Mouse (Mus musculus): Measurements from ENCODE around the gene Serinc5.

The Serinc5 gene

GRCm38 (mm10) chr13:92611917-92612316 lies 1.0 kb downstream of the Serinc5 start:
- in situ Hi-C loops (cut with MboI, MseI), result loop anchor here (10.0 kb wide), 1 partner anchor 257 kb away; the partner anchor contains the start of genes Dhfr and Msh3

DNA sequence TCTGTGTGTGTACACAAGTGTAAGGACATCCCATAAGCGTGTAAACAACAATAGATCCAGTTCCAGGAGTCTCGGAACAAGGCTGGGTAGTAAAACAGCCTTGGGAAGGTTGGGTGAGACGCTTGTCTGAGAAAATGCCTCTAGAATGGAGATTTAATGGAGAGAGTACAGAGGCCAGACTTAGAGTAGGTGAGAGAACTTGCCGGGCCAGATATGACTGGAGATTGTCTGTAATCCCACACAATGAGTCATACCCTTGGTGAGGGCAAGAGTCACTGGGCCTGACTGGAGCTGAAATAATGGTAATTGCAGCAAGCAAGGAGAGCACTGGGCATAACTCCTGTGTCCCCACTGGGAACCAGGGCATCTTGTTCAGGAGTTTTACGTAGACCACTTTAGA lies 2.2 kb downstream of the Serinc5 start:
- in situ Hi-C loops (cut with MboI, MseI), result loop anchor here (10.0 kb wide), 1 partner anchor 258 kb away; the partner anchor contains the start of genes Dhfr and Msh3

DNA sequence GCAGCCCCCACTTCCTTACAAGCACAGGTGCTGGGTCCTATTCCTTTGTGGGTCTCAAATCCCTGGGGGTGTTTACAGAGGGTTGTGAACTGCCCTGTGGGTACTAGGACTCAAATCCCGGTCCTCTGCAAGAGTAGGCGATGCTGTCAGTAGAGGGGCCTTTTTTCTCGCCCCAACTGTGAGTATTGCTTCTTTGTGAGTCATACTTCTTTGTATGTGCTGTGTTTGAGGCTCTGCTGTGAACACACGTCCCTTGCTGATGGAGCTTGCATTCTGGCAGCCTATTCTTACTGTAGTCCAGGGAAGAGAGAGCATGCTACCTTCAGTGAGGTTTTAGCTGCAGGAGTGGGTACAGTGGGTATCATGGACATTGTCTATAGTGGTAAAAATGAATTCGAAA lies 4.3 kb downstream of the Serinc5 start:
- in situ Hi-C loops (cut with MboI, MseI), result loop anchor here (10.0 kb wide), 1 partner anchor 260 kb away; the partner anchor contains the start of genes Dhfr and Msh3

DNA sequence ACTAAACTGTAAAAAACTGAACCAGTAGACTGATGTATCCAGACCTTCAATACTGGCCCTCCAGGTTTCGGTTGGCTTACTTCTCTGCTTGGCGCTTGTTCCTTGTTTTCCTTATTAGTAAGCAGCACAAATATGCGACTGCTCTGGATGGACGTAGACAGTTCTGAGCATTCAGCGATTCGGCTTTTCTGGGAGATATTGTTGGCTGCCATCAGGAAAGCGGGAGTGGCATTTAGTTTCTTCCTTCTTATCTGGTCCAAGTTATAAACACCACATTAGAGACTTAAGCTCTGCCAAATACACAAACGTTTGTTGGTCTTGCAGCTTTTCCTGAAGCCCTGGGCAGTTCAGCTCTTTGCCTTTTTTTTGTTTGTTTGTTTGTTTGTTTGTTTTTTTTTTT lies 5.6 kb downstream of the Serinc5 start:
- in situ Hi-C loops (cut with MboI, MseI), result loop anchor here (10.0 kb wide), 1 partner anchor 262 kb away; the partner anchor contains the start of genes Dhfr and Msh3

GRCm38 (mm10) chr13:92626196-92626595 lies 15.3 kb downstream of the Serinc5 start:
- in situ Hi-C loops (cut with MboI, MseI), result no loop called here

DNA sequence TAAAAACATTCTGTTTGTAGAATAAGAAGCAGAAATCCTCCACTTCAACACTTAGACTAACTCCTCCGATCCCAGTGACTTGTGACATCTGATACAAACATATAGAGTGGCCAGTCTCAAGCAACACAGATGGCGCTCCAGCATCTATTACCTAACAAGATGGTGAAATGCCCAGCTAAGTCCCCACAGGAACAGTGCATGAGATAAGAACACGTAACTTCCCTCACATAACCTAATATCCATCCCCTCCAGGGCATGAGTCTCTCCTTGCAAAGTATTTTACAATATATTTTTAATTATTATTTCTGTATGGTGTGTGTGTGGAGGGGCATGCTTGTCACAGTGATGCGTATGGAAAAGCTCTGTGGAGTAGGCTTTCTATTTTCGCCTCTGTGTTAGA lies 15.8 kb downstream of the Serinc5 start:
- in situ Hi-C loops (cut with MboI, MseI), result no loop called here

DNA sequence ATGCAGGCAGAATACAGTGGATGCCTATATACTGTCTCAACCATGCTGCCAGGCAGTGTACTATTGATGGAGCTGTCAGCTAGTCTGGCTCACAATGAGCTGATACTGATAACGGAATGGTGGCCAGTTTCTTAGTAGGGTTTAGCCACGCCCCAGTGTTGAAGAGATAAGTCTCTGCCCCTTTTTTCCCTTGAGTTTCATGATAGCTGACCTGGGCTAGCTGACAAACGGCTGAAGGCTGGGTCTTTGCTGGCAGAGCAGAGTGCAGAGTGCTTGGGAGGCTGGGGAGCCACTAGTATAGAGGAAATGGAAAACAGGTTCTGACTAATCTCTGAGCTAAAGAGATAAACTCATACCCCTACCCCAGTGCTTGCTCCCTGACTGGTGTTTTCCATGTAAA lies 18.6 kb downstream of the Serinc5 start:
- in situ Hi-C loops (cut with MboI, MseI), result no loop called here

DNA sequence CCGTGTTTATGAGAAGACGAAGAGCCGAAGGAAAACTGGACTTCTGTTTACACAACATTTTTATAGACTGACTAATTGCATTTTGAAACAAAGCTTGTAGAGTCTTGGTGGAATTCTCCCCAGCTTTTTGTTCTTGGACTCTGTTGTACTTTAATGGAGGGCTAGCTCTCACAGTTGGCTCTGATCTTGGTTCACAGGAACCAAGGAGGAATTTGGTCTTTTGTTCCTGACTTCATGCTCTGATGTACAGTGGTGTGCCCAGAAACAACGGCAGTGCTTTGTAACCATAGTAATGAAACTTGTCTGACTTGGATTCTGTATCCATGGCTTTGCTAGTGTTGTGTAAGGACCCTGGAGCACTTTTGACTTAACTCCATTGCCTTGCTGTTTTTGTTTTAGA lies 20.6 kb downstream of the Serinc5 start:
- in situ Hi-C loops (cut with MboI, MseI), result no loop called here

DNA sequence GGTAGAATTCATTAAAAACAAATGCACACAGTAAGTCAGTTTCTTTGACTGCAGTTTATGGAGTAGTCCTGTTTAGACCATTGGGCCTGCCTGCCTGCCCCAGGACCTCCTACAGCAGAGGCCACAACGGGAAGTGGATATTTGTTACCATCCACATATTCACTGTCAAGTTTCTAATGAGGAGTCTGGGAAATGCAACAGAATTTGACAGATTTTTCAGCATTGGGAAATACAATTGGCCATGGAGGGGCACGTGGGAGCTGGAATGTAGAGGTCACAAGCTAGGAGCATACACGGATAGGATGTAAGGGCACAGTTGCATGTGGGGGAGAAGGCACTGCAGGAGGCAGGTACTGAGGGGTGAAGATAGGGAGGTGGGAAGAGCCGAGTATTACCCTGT lies 21.7 kb downstream of the Serinc5 start:
- in situ Hi-C loops (cut with MboI, MseI), result no loop called here

- in situ Hi-C loops (cut with MboI, MseI), result no loop called here
These were observed 24.1 kb downstream of the Serinc5 start for GRCm38 (mm10) chr13:92635040-92635439.

GRCm38 (mm10) chr13:92636226-92636909 lies 25.5 kb downstream of the Serinc5 start:
- in situ Hi-C loops (cut with MboI, MseI), result no loop called here

- in situ Hi-C loops (cut with MboI, MseI), result no loop called here
These were observed 26.0 kb downstream of the Serinc5 start for GRCm38 (mm10) chr13:92636910-92637275.

DNA sequence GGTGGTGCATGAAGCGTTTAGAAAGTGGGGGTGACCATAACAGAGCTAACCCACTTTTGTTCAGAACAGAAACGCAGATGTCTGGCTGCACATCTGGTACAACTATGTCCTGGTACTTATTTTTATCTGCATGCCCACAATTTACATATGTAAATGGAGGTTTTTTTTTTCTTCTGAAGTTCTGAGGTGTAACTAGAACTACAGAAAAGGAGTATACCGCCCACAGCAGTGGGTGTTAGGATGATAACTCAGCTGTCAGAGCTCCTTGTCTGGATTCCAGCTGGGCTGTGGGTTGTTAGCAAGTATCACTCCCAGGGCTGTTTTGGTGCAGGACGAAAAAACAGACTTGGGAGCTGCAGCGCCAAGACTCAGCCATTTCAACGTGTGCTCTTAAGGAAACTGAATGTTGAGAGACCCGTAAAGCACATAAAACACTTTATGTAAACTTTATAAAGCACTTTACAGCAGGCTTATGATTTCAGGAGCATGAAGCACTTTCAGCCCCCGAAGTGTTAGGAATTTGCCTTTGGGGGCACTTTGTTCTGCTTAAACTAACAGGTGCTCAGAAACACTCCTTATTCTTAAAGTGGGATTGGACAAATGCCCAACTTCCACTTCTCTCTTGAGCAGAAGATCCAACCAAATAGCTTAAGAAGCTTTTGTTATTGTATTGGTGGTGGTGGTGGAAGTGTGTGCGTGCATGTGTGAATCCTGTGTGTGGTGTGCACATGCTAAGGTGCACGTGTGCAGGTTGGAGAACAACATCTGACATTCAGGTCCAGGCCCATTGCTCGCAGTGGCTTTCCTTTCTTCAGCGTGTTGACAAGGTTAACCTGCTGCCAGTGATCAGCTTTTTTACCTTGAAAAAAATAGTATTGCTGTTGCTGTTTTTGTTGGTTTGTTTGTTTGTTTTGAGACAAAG lies 28.5 kb downstream of the Serinc5 start:
- in situ Hi-C loops (cut with MboI, MseI), result no loop called here

DNA sequence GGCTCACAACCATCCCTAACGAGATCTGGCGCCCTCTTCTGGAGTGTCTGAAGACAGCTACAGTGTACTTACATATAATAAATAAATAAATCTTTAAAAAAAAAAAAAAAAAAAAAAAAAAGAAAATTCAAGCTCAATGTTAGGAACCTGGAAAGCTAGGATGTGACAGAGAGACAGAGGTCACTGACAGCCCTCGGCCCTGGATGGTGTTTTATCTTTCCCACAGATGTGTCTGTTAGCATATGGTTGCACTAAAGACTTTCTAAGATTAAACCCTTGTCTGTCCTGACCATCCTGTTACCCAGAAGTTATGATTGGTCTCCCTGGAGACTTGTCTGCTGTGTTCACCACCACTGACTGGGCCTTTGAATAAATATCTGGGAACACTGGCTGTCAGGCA lies 33.3 kb downstream of the Serinc5 start:
- in situ Hi-C loops (cut with MboI, MseI), result no loop called here

- in situ Hi-C loops (cut with MboI, MseI), result no loop called here
These were observed 33.9 kb downstream of the Serinc5 start for GRCm38 (mm10) chr13:92644753-92645152.

DNA sequence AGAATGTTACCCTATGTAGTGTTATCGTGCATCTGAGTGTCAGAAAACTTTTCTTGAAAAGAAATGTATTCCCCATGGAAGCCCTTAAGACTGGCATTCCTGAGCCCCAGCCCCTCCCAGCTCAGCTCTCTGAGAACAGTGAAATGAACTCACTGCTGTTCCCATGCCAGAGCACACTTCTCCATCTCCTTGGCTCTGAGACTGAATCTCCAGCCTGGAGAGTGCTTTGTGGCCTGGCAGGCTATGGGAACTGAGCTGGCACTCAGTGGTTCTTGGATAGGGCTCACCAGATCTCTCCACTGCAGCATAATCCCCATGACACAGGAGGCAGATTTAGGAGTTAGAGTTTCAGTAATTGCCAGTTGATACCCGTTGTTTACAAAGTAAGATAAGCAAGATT lies 36.8 kb downstream of the Serinc5 start:
- in situ Hi-C loops (cut with MboI, MseI), result no loop called here

DNA sequence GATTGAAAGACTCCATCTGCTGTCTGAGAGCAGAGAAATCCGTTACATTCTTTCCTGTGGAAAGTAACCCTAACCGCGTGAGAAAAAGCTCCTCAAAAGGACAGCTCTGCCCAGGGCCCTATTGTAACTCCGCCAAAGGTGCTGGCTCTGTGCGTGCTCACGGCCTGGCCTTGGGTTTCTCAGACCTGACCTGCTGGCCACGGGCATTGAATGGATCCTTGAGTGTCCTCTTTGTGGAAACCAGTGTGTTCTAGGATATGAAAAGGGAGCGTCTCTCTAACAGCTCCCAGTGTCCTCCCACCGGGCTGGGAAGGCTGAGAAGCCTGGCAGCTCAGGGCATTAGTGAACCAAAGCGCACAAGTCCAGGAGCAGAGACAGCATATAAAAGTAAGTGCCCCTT lies 38.2 kb downstream of the Serinc5 start:
- in situ Hi-C loops (cut with MboI, MseI), result no loop called here

GRCm38 (mm10) chr13:92650956-92651355 lies 40.1 kb downstream of the Serinc5 start:
- in situ Hi-C loops (cut with MboI, MseI), result no loop called here

DNA sequence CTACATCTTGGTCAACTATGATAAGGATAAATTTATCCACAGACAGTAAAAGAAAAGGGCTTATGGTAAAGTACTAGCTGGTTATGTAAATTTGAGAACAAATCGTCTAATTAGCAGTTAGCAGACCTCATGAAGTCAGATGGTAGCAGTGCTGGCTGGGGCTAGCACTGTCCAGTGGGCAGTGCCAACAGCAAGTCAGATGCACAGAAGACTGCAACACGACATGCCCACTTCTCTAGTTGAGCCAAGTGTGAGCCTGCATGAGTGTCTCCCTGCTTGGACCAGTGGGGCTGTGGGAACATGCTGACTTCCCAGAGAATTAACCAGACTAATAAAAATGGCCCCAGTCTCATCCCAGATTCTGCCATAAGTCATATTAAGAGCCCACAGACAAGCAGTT lies 41.6 kb downstream of the Serinc5 start:
- in situ Hi-C loops (cut with MboI, MseI), result no loop called here

DNA sequence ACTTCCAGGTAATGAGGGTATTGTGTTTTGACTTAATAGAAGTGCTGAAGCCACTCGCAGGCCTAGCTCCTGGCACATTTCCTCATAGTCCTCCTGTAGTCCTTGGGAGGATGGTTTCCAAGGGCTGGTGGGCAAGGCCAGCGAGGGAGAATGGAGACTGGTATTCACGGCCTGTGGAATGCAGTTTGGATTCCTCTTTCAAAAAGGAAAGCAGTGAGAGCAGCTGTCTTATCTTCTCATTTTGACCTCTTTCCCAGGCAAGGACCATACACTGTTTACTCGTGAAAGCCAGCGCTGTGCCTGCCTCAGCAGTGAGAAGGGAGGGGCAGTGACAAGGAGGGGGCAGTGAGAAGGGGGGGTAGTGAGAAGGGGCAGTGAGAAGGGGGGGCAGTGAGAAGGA lies 42.4 kb downstream of the Serinc5 start:
- in situ Hi-C loops (cut with MboI, MseI), result no loop called here

DNA sequence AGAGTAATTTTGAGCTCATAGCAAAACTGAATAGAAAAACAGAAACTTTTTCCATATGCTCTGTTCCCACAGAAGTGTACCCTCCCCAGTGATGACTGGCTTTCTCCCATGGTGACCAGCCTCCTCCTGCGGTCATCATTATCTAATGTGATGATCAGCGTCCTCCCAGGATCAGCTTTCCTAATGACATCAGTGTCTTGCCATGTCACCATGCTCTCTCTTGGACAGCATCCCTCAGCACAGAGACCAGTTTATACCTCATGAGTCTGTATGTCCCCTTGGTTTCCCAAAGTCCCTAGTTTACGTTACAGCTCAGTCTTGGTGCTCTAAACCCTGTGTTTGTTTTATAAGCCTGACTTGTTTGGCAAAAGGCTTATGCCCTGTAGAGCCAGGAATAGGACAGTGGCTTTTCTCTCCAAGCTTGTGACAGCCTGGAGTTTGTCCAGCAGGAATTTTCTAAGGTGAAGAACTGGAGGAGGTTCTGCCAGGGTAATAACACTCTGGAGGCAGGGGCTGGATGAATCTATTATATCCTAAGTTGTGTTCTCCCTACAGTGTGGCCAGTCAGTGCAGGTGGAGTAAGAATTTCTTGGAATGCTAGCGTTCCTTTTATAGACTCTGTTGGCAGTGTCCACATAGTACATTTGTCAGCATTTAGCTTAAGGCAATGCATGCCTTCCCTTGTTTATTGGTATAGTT lies 46.1 kb downstream of the Serinc5 start:
- in situ Hi-C loops (cut with MboI, MseI), result no loop called here

- in situ Hi-C loops (cut with MboI, MseI), result no loop called here
These were observed 48.7 kb downstream of the Serinc5 start for GRCm38 (mm10) chr13:92659611-92660010.
